Mouse (Mus musculus): ENCODE measurements around the gene Phf5a. TPM values are rescaled to one million over a fixed set of nuclear protein-coding genes. Genes with fewer than 3 reads are reported as not detected.
A peak's percentile ranks its signal among the peaks of the same experiment; 100 is the strongest.
"Not testable (repeated sequence)": the region's sequence is repeated elsewhere in the genome, so short reads cannot be mapped to it uniquely, and the experiment has no call there.

The Phf5a gene
- 123 and 125 TPM in 2 replicates for polyA plus RNA-seq (2015; fragmentation: Nextera tagmentation; extraction: Ambion mirVana)

DNA sequence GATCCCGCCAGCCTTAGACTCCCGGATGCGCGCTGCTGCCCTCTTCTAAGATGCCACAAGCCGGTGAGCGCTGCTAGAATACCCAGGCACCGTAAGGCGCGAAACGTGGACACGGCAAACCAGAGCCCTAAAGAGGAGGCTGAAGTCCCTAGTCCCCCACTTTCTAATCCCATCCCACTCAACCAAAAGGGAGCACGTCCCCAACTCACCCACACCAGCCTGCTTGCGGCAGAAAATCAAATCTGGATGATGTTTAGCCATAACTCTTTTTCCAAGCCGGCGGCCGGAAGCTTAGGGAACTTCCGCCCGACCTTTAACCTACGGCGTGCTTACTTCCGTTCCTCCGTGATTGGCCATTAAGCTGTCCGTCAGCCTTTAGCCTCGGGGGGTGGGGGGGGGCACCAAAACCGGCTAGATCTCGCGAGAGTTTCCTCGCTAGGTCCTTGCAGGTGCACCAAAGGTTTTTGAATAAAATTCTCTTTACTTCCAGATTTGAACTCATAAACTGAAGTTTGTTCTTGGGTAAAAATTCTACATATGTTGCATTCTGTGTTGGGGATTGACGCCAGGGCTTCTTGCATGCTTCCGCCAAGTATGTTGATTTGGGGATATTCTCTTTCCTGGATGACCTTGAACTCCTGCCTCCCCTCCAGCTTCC, at the start of gene Phf5a:
TSS of gene Phf5a (minus strand) at position 308 of the 658 bp plus-strand sequence.
- H3K27me3 ChIP-seq: no peaks in the 10 kb centered on the region
- H3K4me1 ChIP-seq (replicated peaks): peaks cover 32% of the 10 kb centered on the region
- peak within 1 kb of the TSS; percentile 99 for H3K27ac ChIP-seq
- H3K4me2 ChIP-seq: peak within 1 kb of the TSS; percentile 90
- under 1% methylated on average over 30 of the region's 30 CpGs for WGBS
- no peaks in the 10 kb centered on the region for H3K9me3 ChIP-seq
- H3K4me3 ChIP-seq: peak within 1 kb of the TSS; percentile 96
- H3K36me3 ChIP-seq: peaks cover 38% of the 10 kb centered on the region
- peak within 1 kb of the TSS; percentile 92 for H3K9ac ChIP-seq
- peak; percentile 80 for ATAC-seq (ENCODE audit: low FRiP score)

GRCm38 (mm10) chr15:81921255-81921654, 49.5 kb upstream of the Phf5a start:
- ATAC-seq (ENCODE audit: low FRiP score): no peak
- H3K27me3 ChIP-seq: no peaks in the 10 kb centered on the region
- no peak overlapping the region for H3K9ac ChIP-seq
- H3K4me1 ChIP-seq (replicated peaks): peaks cover 50% of the 10 kb centered on the region
- 79% methylated on average over 5 of the region's 5 CpGs for WGBS
- H3K9me3 ChIP-seq: no peaks in the 10 kb centered on the region
- H3K27ac ChIP-seq: peak overlapping the region; percentile 63
- H3K4me2 ChIP-seq: no peak overlapping the region
- H3K36me3 ChIP-seq: peaks cover 26% of the 10 kb centered on the region
- H3K4me3 ChIP-seq: no peak overlapping the region

GRCm38 (mm10) chr15:81920546-81921217, 49.0 kb upstream of the Phf5a start:
- Histone ChIP-seq H3K4me3 (no peak overlapping the region), H3K4me1 (replicated peaks) (peaks cover 49% of the 10 kb centered on the region), H3K36me3 (peaks cover 32% of the 10 kb centered on the region), H3K27ac (peak overlapping the region; percentile 63), H3K27me3 (no peaks in the 10 kb centered on the region), H3K9ac (0 out of 2 replicates have a peak overlapping the region, but pooled peaks have one; percentile 3), H3K4me2 (no peak overlapping the region), H3K9me3 (no peaks in the 10 kb centered on the region)
- ATAC-seq (ENCODE audit: low FRiP score): no peak
- 83% methylated on average over 10 of the region's 10 CpGs for WGBS

GRCm38 (mm10) chr15:81919062-81919461, 47.4 kb upstream of the Phf5a start:
- H3K4me2 ChIP-seq: no peak overlapping the region
- H3K9me3 ChIP-seq: no peaks in the 10 kb centered on the region
- H3K27me3 ChIP-seq: no peaks in the 10 kb centered on the region
- H3K4me3 ChIP-seq: no peak overlapping the region
- H3K9ac ChIP-seq: peak overlapping the region; percentile 13; the same call in 1 of the 2 replicates
- H3K36me3 ChIP-seq: peaks cover 48% of the 10 kb centered on the region
- H3K27ac ChIP-seq: no peak overlapping the region
- peaks cover 32% of the 10 kb centered on the region for H3K4me1 ChIP-seq (replicated peaks)
- 86% methylated on average over 5 of the region's 5 CpGs for WGBS
- ATAC-seq (ENCODE audit: low FRiP score): no peak

DNA sequence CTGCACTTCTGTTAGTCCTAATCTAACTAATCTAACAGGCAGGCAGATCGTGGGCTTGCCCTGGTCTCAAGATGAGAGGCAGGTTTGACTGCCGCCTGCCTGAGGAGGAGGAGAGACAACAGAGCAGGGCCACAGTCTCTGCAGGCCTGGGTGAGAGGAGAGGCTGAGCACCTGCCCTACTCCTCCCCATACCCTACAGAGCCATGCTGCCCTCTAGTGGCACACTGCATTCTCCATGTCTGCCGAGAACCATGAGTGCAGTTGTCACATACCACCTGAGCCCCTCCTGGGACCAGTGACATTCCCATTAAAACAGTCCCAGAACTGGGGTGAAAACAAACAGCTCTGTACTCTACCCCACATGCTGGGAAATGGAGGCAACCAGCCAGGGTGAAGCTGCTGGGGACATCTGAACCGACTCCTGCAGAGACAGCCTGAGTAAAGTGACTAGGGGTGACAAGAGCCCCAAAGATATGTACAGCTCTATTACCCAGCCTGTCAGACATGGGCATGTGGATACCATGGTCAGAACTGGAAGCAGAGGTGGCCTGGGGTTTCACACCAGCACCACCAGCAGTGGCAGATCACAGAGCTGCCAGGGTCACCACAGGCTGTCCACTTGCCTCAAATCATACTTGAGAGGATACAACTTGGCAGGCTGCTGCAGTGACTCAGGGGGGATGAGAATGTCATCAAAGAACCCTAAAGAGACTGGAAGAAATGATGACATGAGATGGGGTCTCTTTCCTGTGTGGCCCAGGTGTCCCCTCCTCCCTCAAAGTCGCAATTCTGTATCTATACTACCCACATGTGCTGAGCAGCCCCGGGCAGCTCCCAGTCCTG, 46.1 kb upstream of the Phf5a start:
- 0 out of 2 replicates have a peak, but pooled peaks have one; percentile 21 for ATAC-seq (ENCODE audit: low FRiP score)
- no peak overlapping the region for H3K9ac ChIP-seq

GRCm38 (mm10) chr15:81917201-81917600, 45.5 kb upstream of the Phf5a start:
- H3K36me3 ChIP-seq: peaks cover 65% of the 10 kb centered on the region
- no peak for ATAC-seq (ENCODE audit: low FRiP score)
- WGBS: 91% methylated on average over 12 of the region's 12 CpGs

More for the DNA sequence above, 46.1 kb upstream of the Phf5a start:
- Histone ChIP-seq H3K4me3 (no peak overlapping the region), H3K27me3 (no peaks in the 10 kb centered on the region), H3K36me3 (peaks cover 60% of the 10 kb centered on the region), H3K4me2 (no peak overlapping the region), H3K9me3 (no peaks in the 10 kb centered on the region), H3K27ac (no peak overlapping the region; the same call in 1 of the 2 replicates), H3K4me1 (replicated peaks) (peaks cover 22% of the 10 kb centered on the region)
- 58% methylated on average over 6 of the region's 6 CpGs for WGBS

DNA sequence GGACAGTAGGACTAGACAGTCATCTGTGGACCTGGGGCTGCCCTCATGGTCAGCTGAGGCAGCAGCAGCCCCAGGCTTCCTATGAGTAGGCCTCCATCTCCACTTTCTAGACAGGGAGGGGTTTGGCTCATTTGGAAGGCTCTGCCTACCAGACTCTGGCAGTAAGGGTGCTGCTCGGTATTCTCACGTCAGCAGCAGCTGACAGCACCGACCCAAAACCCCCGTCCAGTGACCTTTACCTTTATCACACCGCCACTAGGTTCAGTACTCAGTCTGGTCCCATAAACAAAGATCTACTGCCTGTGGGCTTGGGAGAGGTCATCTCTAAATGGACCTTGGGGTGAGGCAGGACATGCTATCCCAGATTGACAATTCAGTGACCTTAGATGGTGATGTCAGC, 44.0 kb upstream of the Phf5a start:
- H3K27me3 ChIP-seq: no peaks in the 10 kb centered on the region
- no peaks in the 10 kb centered on the region for H3K9me3 ChIP-seq
- no peak overlapping the region for H3K27ac ChIP-seq
- H3K4me1 ChIP-seq (replicated peaks): peaks cover 6% of the 10 kb centered on the region; the same call in 1 of the 2 replicates
- no peak for ATAC-seq (ENCODE audit: low FRiP score)
- H3K9ac ChIP-seq: no peak overlapping the region
- H3K4me2 ChIP-seq: no peak overlapping the region
- peaks cover 75% of the 10 kb centered on the region for H3K36me3 ChIP-seq
- 90% methylated on average over 5 of the region's 5 CpGs for WGBS
- no peak overlapping the region for H3K4me3 ChIP-seq

More at GRCm38 (mm10) chr15:81917201-81917600, 45.5 kb upstream of the Phf5a start:
- Histone ChIP-seq H3K9me3 (no peaks in the 10 kb centered on the region), H3K4me2 (no peak overlapping the region), H3K27ac (no peak overlapping the region; the same call in 1 of the 2 replicates), H3K4me1 (replicated peaks) (peaks cover 18% of the 10 kb centered on the region), H3K9ac (no peak overlapping the region), H3K4me3 (no peak overlapping the region), H3K27me3 (no peaks in the 10 kb centered on the region)

- Histone ChIP-seq H3K9ac (no peak overlapping the region; the same call in 1 of the 2 replicates), H3K4me1 (replicated peaks) (no peaks in the 10 kb centered on the region; the same call in 1 of the 2 replicates), H3K27ac (no peak overlapping the region), H3K27me3 (no peaks in the 10 kb centered on the region), H3K4me3 (no peak overlapping the region), H3K9me3 (no peaks in the 10 kb centered on the region), H3K36me3 (peaks cover 84% of the 10 kb centered on the region), H3K4me2 (no peak overlapping the region)
- WGBS: 87% methylated on average over 5 of the region's 5 CpGs
- ATAC-seq (ENCODE audit: low FRiP score): no peak
Observed at GRCm38 (mm10) chr15:81914668-81915067, 43.0 kb upstream of the Phf5a start.

- Histone ChIP-seq H3K9me3 (no peaks in the 10 kb centered on the region), H3K27me3 (no peaks in the 10 kb centered on the region), H3K4me1 (replicated peaks) (no peaks in the 10 kb centered on the region), H3K4me2 (no peak overlapping the region), H3K36me3 (peaks cover 98% of the 10 kb centered on the region), H3K9ac (no peak overlapping the region), H3K4me3 (no peak overlapping the region), H3K27ac (no peak overlapping the region)
- 80% methylated on average over 2 of the region's 2 CpGs for WGBS
- no peak for ATAC-seq (ENCODE audit: low FRiP score)
Observed at GRCm38 (mm10) chr15:81912498-81912897, 40.8 kb upstream of the Phf5a start.

DNA sequence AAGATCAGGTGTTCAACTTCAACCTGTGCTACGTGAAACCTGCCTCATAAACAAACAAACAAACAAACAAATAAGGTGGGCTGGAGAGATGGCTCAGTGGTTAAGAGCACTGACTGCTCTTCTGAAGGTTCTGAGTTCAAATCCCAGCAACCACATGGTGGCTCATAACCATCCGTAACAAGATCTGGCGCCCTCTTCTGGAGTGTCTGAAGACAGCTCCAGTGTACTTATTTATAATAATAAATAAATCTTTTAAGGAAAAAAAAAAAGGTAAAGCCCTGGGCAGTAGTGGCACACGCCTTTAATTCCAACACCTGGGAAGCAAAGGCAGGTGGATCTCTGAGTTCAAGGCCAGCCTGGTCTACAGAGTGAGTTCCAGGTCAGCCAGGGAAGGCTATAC, 37.1 kb upstream of the Phf5a start:
- H3K27me3 ChIP-seq; H3K9me3 ChIP-seq; H3K27ac ChIP-seq; H3K9ac ChIP-seq; H3K4me1 ChIP-seq (replicated peaks); H3K4me3 ChIP-seq; H3K4me2 ChIP-seq; ATAC-seq (ENCODE audit: low FRiP score): not testable (repeated sequence)
- WGBS: 92% methylated on average over 4 of the region's 4 CpGs
- peaks cover 98% of the 10 kb centered on the region for H3K36me3 ChIP-seq

DNA sequence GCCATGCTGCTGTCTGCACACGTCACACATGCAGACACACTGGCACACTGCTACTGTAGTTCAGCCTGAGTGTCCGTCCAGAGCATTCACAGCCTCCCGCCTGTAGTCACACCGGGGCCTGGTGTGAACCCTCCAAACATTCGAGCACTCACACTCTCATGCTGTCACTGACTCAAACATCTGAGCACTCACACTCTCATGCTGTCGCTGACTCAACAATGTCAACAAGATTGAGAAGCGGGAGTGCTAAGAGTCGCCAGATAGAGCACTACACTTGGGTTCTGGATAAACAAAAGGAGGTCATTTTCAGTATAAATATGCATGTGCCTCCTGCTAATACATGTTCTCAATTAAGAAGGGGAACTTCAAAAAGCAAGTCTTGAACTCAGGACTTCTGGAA, 36.2 kb upstream of the Phf5a start:
- 96% methylated on average over 8 of the region's 8 CpGs for WGBS
- no peak overlapping the region for H3K9ac ChIP-seq

DNA sequence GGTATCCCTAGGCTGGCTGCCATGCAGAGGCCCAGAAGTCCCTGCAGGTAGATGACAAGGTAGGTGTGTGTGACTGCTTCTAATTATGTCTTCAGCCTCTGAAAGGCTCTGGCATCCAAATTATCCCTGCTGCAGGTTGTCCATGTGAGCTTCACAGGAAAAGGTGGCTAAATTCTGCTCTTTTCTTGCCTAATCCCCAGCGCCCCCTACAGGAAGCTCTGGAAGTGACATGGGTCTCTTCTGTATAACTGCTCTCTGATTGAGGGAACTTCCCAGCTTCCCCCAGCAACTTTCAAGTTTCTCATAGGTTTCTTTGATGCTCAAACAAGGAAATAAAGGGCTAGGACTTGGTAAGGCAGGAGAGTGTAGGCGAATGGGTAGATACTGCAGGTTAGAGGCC, 33.2 kb upstream of the Phf5a start:
- H3K27ac ChIP-seq: no peak overlapping the region
- WGBS: 38% methylated on average over 2 of the region's 2 CpGs
- no peaks in the 10 kb centered on the region for H3K9me3 ChIP-seq
- no peaks in the 10 kb centered on the region for H3K4me1 ChIP-seq (replicated peaks)
- no peak overlapping the region for H3K9ac ChIP-seq
- peaks cover 98% of the 10 kb centered on the region for H3K36me3 ChIP-seq
- no peak overlapping the region for H3K4me3 ChIP-seq
- ATAC-seq (ENCODE audit: low FRiP score): no peak
- no peaks in the 10 kb centered on the region for H3K27me3 ChIP-seq
- H3K4me2 ChIP-seq: no peak overlapping the region

More for the DNA sequence above, 36.2 kb upstream of the Phf5a start:
- H3K27ac ChIP-seq: no peak overlapping the region
- H3K4me2 ChIP-seq: no peak overlapping the region
- no peak overlapping the region for H3K4me3 ChIP-seq
- H3K9me3 ChIP-seq: no peaks in the 10 kb centered on the region
- ATAC-seq (ENCODE audit: low FRiP score): no peak
- no peaks in the 10 kb centered on the region for H3K27me3 ChIP-seq
- H3K36me3 ChIP-seq: peaks cover 98% of the 10 kb centered on the region
- H3K4me1 ChIP-seq (replicated peaks): no peaks in the 10 kb centered on the region

Measured in hindbrain, embryonic 13.5 days (tissue).